Mouse (Mus musculus): ENCODE data around the gene Kcnma1. TPM values are rescaled to one million over a fixed set of nuclear protein-coding genes. Genes with fewer than 3 reads are reported as not detected.

Kcnma1 gene
- total RNA-seq, 1 experiment from 2014 or later = not detected

- no peak for ATAC-seq (ENCODE audit: extremely low read depth, insufficient number of reproducible peaks, low FRiP score, poor library complexity, severe bottlenecking)
Observed at GRCm38 (mm10) chr14:23643162-23643561, 371.1 kb downstream of the Kcnma1 start.

GRCm38 (mm10) chr14:23640665-23641064, 373.6 kb downstream of the Kcnma1 start:
- ATAC-seq (ENCODE audit: extremely low read depth, insufficient number of reproducible peaks, low FRiP score, poor library complexity, severe bottlenecking) = no peak

GRCm38 (mm10) chr14:23638078-23638695, 376.1 kb downstream of the Kcnma1 start:
- no peak for ATAC-seq (ENCODE audit: extremely low read depth, insufficient number of reproducible peaks, low FRiP score, poor library complexity, severe bottlenecking)

- ATAC-seq (ENCODE audit: extremely low read depth, insufficient number of reproducible peaks, low FRiP score, poor library complexity, severe bottlenecking) = no peak
Observed at GRCm38 (mm10) chr14:23635903-23636302, 378.4 kb downstream of the Kcnma1 start.

GRCm38 (mm10) chr14:23633011-23633595, 381.2 kb downstream of the Kcnma1 start:
- no peak for ATAC-seq (ENCODE audit: extremely low read depth, insufficient number of reproducible peaks, low FRiP score, poor library complexity, severe bottlenecking)

- no peak for ATAC-seq (ENCODE audit: extremely low read depth, insufficient number of reproducible peaks, low FRiP score, poor library complexity, severe bottlenecking)
Observed at GRCm38 (mm10) chr14:23626925-23627324, 387.4 kb downstream of the Kcnma1 start.

GRCm38 (mm10) chr14:23626114-23626513, 388.2 kb downstream of the Kcnma1 start:
- ATAC-seq (ENCODE audit: extremely low read depth, insufficient number of reproducible peaks, low FRiP score, poor library complexity, severe bottlenecking) = no peak

- ATAC-seq (ENCODE audit: extremely low read depth, insufficient number of reproducible peaks, low FRiP score, poor library complexity, severe bottlenecking) = no peak
Observed at GRCm38 (mm10) chr14:23625436-23625835, 388.9 kb downstream of the Kcnma1 start.

GRCm38 (mm10) chr14:23624455-23624854, 389.8 kb downstream of the Kcnma1 start:
- ATAC-seq (ENCODE audit: extremely low read depth, insufficient number of reproducible peaks, low FRiP score, poor library complexity, severe bottlenecking) = no peak

- ATAC-seq (ENCODE audit: extremely low read depth, insufficient number of reproducible peaks, low FRiP score, poor library complexity, severe bottlenecking) = no peak
Observed at GRCm38 (mm10) chr14:23620685-23621084, 393.6 kb downstream of the Kcnma1 start.

- no peak for ATAC-seq (ENCODE audit: extremely low read depth, insufficient number of reproducible peaks, low FRiP score, poor library complexity, severe bottlenecking)
Observed at GRCm38 (mm10) chr14:23618973-23619372, 395.3 kb downstream of the Kcnma1 start.

- ATAC-seq (ENCODE audit: extremely low read depth, insufficient number of reproducible peaks, low FRiP score, poor library complexity, severe bottlenecking) = no peak
Observed at GRCm38 (mm10) chr14:23618081-23618480, 396.2 kb downstream of the Kcnma1 start.

GRCm38 (mm10) chr14:23610054-23610453, 404.2 kb downstream of the Kcnma1 start:
- no peak for ATAC-seq (ENCODE audit: extremely low read depth, insufficient number of reproducible peaks, low FRiP score, poor library complexity, severe bottlenecking)

GRCm38 (mm10) chr14:23605740-23606139, 408.6 kb downstream of the Kcnma1 start:
- no peak for ATAC-seq (ENCODE audit: extremely low read depth, insufficient number of reproducible peaks, low FRiP score, poor library complexity, severe bottlenecking)

GRCm38 (mm10) chr14:23602937-23603336, 411.4 kb downstream of the Kcnma1 start:
- ATAC-seq (ENCODE audit: extremely low read depth, insufficient number of reproducible peaks, low FRiP score, poor library complexity, severe bottlenecking) = no peak

GRCm38 (mm10) chr14:23602054-23602453, 412.2 kb downstream of the Kcnma1 start:
- ATAC-seq (ENCODE audit: extremely low read depth, insufficient number of reproducible peaks, low FRiP score, poor library complexity, severe bottlenecking) = no peak

- no peak for ATAC-seq (ENCODE audit: extremely low read depth, insufficient number of reproducible peaks, low FRiP score, poor library complexity, severe bottlenecking)
Observed at GRCm38 (mm10) chr14:23594629-23595028, 419.7 kb downstream of the Kcnma1 start.

GRCm38 (mm10) chr14:23592826-23593447, 421.4 kb downstream of the Kcnma1 start:
- no peak for ATAC-seq (ENCODE audit: extremely low read depth, insufficient number of reproducible peaks, low FRiP score, poor library complexity, severe bottlenecking)

- ATAC-seq (ENCODE audit: extremely low read depth, insufficient number of reproducible peaks, low FRiP score, poor library complexity, severe bottlenecking) = no peak
Observed at GRCm38 (mm10) chr14:23589744-23590481, 424.4 kb downstream of the Kcnma1 start.

- no peak for ATAC-seq (ENCODE audit: extremely low read depth, insufficient number of reproducible peaks, low FRiP score, poor library complexity, severe bottlenecking)
Observed at GRCm38 (mm10) chr14:23587451-23587850, 426.8 kb downstream of the Kcnma1 start.

All from neutrophil, adult 5-6 weeks (primary cell).